31 mouse cellular contexts compared by ENCODE assay signal in genomic region chr13:102837427-102837826, GRCm38 (mm10).
DNase-seq lines count a peak whose midpoint lies in the region; ATAC-seq and TF ChIP-seq lines count a peak whose summit lies in the region.
"Had no signal": no experiment of that assay in that cellular context is flagged by ENCODE, and none has a peak within 500 bp of the region (broad histone marks: within the 10 kb centered on the region; RNA-seq: fewer than 3 reads in every experiment).

No protein-coding gene starts in this region.

- H3K4me3 ChIP-seq in lung, embryonic 14.5 days (ENCODE audit: low read depth, low read length) = no peak overlapping the region
- H3K4me3 ChIP-seq: embryonic facial prominence, embryonic 10.5 days; embryonic facial prominence, embryonic 13.5 days; erythroblast, embryonic 14.5 days; forebrain, embryonic 12.5 days; forebrain, embryonic 15.5 days; heart, adult 2 months; heart, embryonic 10.5 days; heart, embryonic 13.5 days had no signal

- DNase-seq in frontal cortex, adult 2 months (ENCODE audit: extremely low spot score in 1 of 2, low spot score in 1 of 2) = peak; percentile 11 to 35
- no peak for DNase-seq in frontal cortex, postnatal 10 days (ENCODE audit: low spot score in 2 of 2)
- DNase-seq in lung, embryonic 14.5 days = no peak
- DNase-seq in lung, postnatal 36 days = no peak
- DNase-seq in brain, adult 2 months (ENCODE audit: low read depth, low spot score) = peak; percentile 69
- DNase-seq in adrenal gland, postnatal 10 days = no peak
- DNase-seq: adrenal gland, postnatal 14 days; B cell, adult 2 months; cerebellum, adult 11-12 months; cerebellum, adult 8-10 months; cerebellum, postnatal 10 days; cerebellum, postnatal 36 days; embryo, embryonic 11 days; gastrocnemius, postnatal 10 days; gastrocnemius, postnatal 36 days; heart, adult 2 months; heart, postnatal 14 days; heart, postnatal 4 days had no signal

- no peak overlapping the region for H3K27ac ChIP-seq in lung, embryonic 14.5 days (ENCODE audit: low read depth)
- H3K27ac ChIP-seq: embryonic facial prominence, embryonic 10.5 days; embryonic facial prominence, embryonic 13.5 days; forebrain, embryonic 12.5 days; forebrain, embryonic 15.5 days; heart, adult 2 months; heart, embryonic 10.5 days; heart, embryonic 13.5 days; hindbrain, embryonic 14.5 days; hindbrain, postnatal 0 days had no signal

- no peaks in the 10 kb centered on the region for H3K9me3 ChIP-seq in lung, embryonic 14.5 days (ENCODE audit: low read depth, low read length)
- H3K9me3 ChIP-seq: embryonic facial prominence, embryonic 10.5 days; embryonic facial prominence, embryonic 13.5 days; forebrain, embryonic 12.5 days; forebrain, embryonic 15.5 days; G1E; heart, embryonic 10.5 days; heart, embryonic 13.5 days had no signal

- peak; percentile 21; the same call in 1 of the 2 replicates for ATAC-seq in lung, embryonic 14.5 days (ENCODE audit: insufficient read depth)
- ATAC-seq: forebrain, embryonic 15.5 days; hindbrain, postnatal 0 days; inflammation-experienced regulatory T-cells, adult 6 months; Patski had no signal

- no peak overlapping the region for H3K9ac ChIP-seq in lung, embryonic 14.5 days
- H3K9ac ChIP-seq: embryonic facial prominence, embryonic 13.5 days; forebrain, embryonic 12.5 days; forebrain, embryonic 15.5 days; heart, embryonic 13.5 days; hindbrain, embryonic 14.5 days had no signal

- TF ChIP-seq CTCF in lung, embryonic 14.5 days (IDR thresholded peaks at IDR 0.05; ENCODE audit: low read depth) = no peak

- H3K4me2 ChIP-seq in lung, embryonic 14.5 days = no peak overlapping the region
- H3K4me2 ChIP-seq: embryonic facial prominence, embryonic 13.5 days; forebrain, embryonic 12.5 days; forebrain, embryonic 15.5 days; heart, embryonic 13.5 days; hindbrain, embryonic 14.5 days had no signal

- H3K27me3 ChIP-seq in lung, embryonic 14.5 days (ENCODE audit: insufficient read depth, low read length) = no peaks in the 10 kb centered on the region
- H3K27me3 ChIP-seq: CH12.LX; embryonic facial prominence, embryonic 13.5 days; forebrain, embryonic 12.5 days; forebrain, embryonic 15.5 days; heart, embryonic 13.5 days; Patski had no signal

- H3K36me3 ChIP-seq in lung, embryonic 14.5 days (ENCODE audit: insufficient read depth) = no peaks in the 10 kb centered on the region; the same call in 1 of the 2 replicates
- H3K36me3 ChIP-seq: embryonic facial prominence, embryonic 13.5 days; forebrain, embryonic 12.5 days; forebrain, embryonic 15.5 days; G1E had no signal

- no peaks in the 10 kb centered on the region for H3K4me1 ChIP-seq in lung, embryonic 14.5 days (ENCODE audit: insufficient read depth)

- 57% methylated on average over 4 of the region's 4 CpGs for WGBS in lung, embryonic 14.5 days

Comparison
In these comparisons a context has a peak if more than half of its experiments do, and no peak if none do; other contexts are left out.
1. DNase-seq: peak in frontal cortex, adult 2 months (2 of 2) and brain, adult 2 months (single experiment); none in frontal cortex, postnatal 10 days (0 of 2), lung, embryonic 14.5 days (single experiment), lung, postnatal 36 days (single experiment) and adrenal gland, postnatal 10 days (single experiment).